Mouse (Mus musculus) heart, postnatal 0 days (tissue): ENCODE data around the gene Cckbr. TPM values are rescaled to one million over a fixed set of nuclear protein-coding genes. Genes with fewer than 3 reads are reported as not detected.

Source experiments
- ATAC-seq: fragments of 200-750 bp; cut with Nextera tagmentation; 2 replicates; pipeline ENCODE4 v1.8.0; 2017; ENCODE audit warnings: low read depth, moderate number of reproducible peaks, moderate library complexity; ENCODE audit not compliant: insufficient read depth
- DNase-seq: peaks from one replicate; pipeline ENCODE4 v3.0.0-alpha.2; 2016; ENCODE audit warnings: low spot score
- H3K27ac ChIP-seq: fragments of 300-500 bp; sonication (generic); 2 replicates; pipeline ENCODE4 v1.5.1; 2014; ENCODE audit warnings: low read depth, mild to moderate bottlenecking
- H3K27me3 ChIP-seq: fragments of 300-500 bp; sonication (generic); 2 replicates; pipeline ENCODE4 v1.6.1; 2014; ENCODE audit warnings: low read length, mixed read lengths; ENCODE audit not compliant: control insufficient read depth, insufficient read depth
- H3K36me3 ChIP-seq: fragments of 300-500 bp; sonication (generic); replicated peaks from 2 replicates; pipeline ENCODE4 v1.6.1; 2014; ENCODE audit warnings: low read length, mixed read lengths; ENCODE audit not compliant: control insufficient read depth, insufficient read depth
- H3K4me1 ChIP-seq: fragments of 300-500 bp; sonication (generic); 2 replicates; pipeline ENCODE4 v1.6.1; 2014; ENCODE audit warnings: antibody characterized with exemption; ENCODE audit not compliant: control insufficient read depth, insufficient read depth
- H3K4me2 ChIP-seq: fragments of 300-500 bp; sonication (generic); 2 replicates; pipeline ENCODE4 v1.6.1; 2014; ENCODE audit warnings: low read depth, mild to moderate bottlenecking, low read length, moderate library complexity
- H3K4me3 ChIP-seq: fragments of 300-500 bp; sonication (generic); 2 replicates; pipeline ENCODE4 v1.5.1; 2014; ENCODE audit warnings: low read depth, low read length
- H3K9ac ChIP-seq: fragments of 300-500 bp; sonication (generic); replicated peaks from 2 replicates; pipeline ENCODE4 v1.6.1; 2014; ENCODE audit warnings: low read depth, low read length, mixed read lengths
- H3K9me3 ChIP-seq: fragments of 300-500 bp; sonication (generic); replicated peaks from 2 replicates; pipeline ENCODE4 v1.6.1; 2016; ENCODE audit warnings: low read length; ENCODE audit not compliant: control insufficient read depth
- CTCF ChIP-seq: IDR thresholded peaks from 2 replicates; pipeline ENCODE4 v1.5.1; 2016; ENCODE audit warnings: antibody characterized with exemption, control low read depth, low read depth
- EP300 ChIP-seq: IDR thresholded peaks from 2 replicates; pipeline ENCODE4 v1.6.1; 2016; ENCODE audit warnings: antibody characterized with exemption, low read depth
- WGBS: fragments of 180-500 bp; shearing (Covaris S2); extraction: QIAGEN DNeasy Blood & Tissue Kit; methylation state at CpG from one replicate; pipeline ENCODE4 v1.1.7; 2014; 5-methylcytosine and 5-hydroxymethylcytosine counted together
- polyA plus RNA-seq: library from polyadenylated mRNA; unstranded; fragments of >200 nt; fragmentation: Nextera tagmentation; extraction: Ambion mirVana; gene quantifications from 2 replicates; pipeline ENCODE4 v1.2.1, GENCODE M21; 2015
- total RNA-seq: library from RNA; depleted of rRNA; stranded (reverse); fragments of >200 nt; gene quantifications from 2 replicates; pipeline ENCODE4 v1.2.3, GENCODE M21; 2014; ENCODE audit warnings: low replicate concordance; rRNA removed

Cckbr gene
- total and polyA plus RNA-seq, 2 experiments from 2014 or later: not detected

GRCm38 (mm10) chr7:105514561-105514960 is 89.0 kb downstream of the Cckbr start:
- DNase-seq (no peak), ATAC-seq (no peak)
- TF ChIP-seq CTCF (no peak), EP300 (no peak)
- Histone ChIP-seq H3K4me2 (no peak overlapping the region), H3K36me3 (no peaks in the 10 kb centered on the region), H3K4me3 (no peak overlapping the region), H3K27me3 (no peaks in the 10 kb centered on the region), H3K4me1 (peaks cover 4% of the 10 kb centered on the region; the same call in 1 of the 2 replicates), H3K27ac (no peak overlapping the region), H3K9ac (no peak overlapping the region), H3K9me3 (no peaks in the 10 kb centered on the region)
- WGBS: 54% methylated on average over 5 of the region's 5 CpGs

DNA sequence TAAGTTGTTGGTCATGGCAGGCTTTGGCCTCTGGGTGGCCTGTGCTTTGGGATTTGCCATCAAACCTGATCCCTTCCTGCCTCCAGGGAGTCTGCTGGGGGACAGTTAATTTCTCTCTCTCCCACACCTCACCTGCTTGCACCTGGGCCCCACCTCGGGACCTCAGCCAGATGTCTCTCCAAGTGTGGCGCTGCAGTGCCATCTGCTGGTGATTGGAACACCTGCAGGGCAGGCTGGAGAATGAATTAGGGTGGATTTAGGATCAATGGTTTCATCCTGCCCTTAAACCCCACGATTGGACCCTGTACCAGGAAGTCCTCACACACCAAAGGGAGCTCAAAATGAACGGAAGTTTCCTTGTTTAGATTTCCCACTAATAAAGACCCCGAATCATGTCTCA is 89.6 kb downstream of the Cckbr start:
- no peak overlapping the region for H3K4me3 ChIP-seq
- H3K36me3 ChIP-seq: no peaks in the 10 kb centered on the region
- H3K4me2 ChIP-seq: no peak overlapping the region
- H3K27me3 ChIP-seq: no peaks in the 10 kb centered on the region
- H3K4me1 ChIP-seq: no peaks in the 10 kb centered on the region
- DNase-seq (peak; percentile 26), ATAC-seq (no peak)
- no peak overlapping the region for H3K27ac ChIP-seq
- no peak for TF ChIP-seq EP300
- peak; percentile 88 for TF ChIP-seq CTCF
- H3K9me3 ChIP-seq: no peaks in the 10 kb centered on the region
- no peak overlapping the region for H3K9ac ChIP-seq
- WGBS: 6% methylated on average over 5 of the region's 5 CpGs

DNA sequence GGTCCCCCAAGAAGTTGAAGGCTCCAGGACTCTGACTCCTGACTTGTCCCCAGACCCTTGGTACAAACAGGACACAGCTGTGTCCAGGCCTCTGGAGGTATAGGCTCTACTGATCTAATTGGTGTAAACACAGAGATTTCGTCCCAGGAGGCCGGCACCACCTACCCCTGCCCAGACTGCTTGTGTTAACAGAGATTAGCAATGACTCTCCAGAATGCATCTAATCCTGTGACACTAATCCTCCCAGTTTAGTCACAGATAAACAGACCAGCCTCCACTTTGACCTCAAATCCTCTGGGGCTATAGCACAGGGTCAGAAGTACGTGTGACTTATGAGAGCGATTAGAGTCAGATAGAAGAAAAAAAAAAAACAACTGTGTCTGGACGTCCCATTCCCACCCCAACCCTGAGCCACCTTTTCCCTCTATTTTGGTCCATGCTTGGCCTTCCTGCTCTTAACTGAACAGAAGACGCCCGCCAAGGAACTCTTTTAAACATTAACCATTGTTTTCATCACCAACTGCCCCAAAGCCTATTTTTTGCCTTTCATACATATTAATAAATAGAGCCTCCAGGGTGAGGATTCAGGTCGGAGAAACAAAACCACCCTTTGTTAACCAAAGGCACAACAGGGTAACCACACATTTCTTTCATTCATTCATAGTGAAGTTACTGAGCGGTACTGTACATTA is 91.3 kb downstream of the Cckbr start:
- no peak overlapping the region for H3K27ac ChIP-seq
- WGBS: 42% methylated on average over 9 of the region's 9 CpGs
- no peaks in the 10 kb centered on the region for H3K27me3 ChIP-seq
- no peaks in the 10 kb centered on the region for H3K4me1 ChIP-seq
- H3K4me3 ChIP-seq: no peak overlapping the region
- H3K9me3 ChIP-seq: no peaks in the 10 kb centered on the region
- H3K9ac ChIP-seq: no peak overlapping the region
- H3K4me2 ChIP-seq: no peak overlapping the region
- DNase-seq: no peak
- no peak for ATAC-seq
- TF ChIP-seq EP300 (no peak), CTCF (no peak)
- no peaks in the 10 kb centered on the region for H3K36me3 ChIP-seq

DNA sequence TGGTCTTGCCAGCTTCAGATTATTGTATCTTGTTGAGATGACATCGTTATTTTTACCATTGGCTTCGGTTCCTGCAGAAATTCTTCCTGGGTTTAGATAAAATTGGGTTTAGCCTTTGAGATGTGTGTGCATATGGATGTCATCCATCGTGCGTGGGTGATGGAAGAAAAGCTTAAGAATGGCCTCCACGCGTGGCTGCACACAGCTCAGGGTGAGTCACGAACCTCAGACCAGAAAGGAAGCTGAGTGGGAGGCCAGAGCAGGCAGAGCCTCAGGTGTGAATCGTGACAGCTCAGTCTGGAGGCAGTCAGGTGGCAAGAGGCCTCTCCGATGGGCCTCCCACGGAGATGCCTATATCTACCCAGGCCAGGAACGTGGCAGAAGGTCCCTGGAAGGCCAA is 93.8 kb downstream of the Cckbr start:
- no peak for TF ChIP-seq CTCF
- Histone ChIP-seq H3K4me2 (no peak overlapping the region), H3K9ac (no peak overlapping the region), H3K9me3 (no peaks in the 10 kb centered on the region), H3K27ac (no peak overlapping the region), H3K4me3 (no peak overlapping the region), H3K27me3 (no peaks in the 10 kb centered on the region), H3K4me1 (no peaks in the 10 kb centered on the region), H3K36me3 (no peaks in the 10 kb centered on the region)
- DNase-seq (no peak), ATAC-seq (no peak)
- WGBS: 58% methylated on average over 11 of the region's 11 CpGs

DNA sequence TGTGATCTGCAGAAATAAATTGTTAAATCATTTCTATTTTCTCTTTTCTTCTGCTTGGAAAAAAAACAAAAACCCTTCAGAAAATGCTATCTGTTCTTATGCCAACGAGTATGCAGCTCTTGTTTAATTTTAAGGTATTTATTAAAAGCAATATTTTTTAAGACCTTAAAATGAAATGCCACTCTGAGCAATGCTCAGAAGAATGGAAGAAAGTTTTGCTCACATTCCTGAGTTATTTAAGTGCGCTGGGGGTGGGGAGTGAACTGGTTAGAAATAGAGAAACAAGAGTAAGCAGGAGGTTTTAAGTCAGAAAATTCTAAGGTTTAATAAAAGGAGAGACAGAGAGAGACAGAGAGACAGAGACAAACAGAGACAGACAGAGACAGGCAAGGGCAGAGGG is 94.2 kb downstream of the Cckbr start:
- H3K4me3 ChIP-seq: no peak overlapping the region
- H3K9me3 ChIP-seq: no peaks in the 10 kb centered on the region
- ATAC-seq: no peak
- no peak overlapping the region for H3K27ac ChIP-seq
- 75% methylated on average over 2 of the region's 2 CpGs for WGBS
- H3K4me1 ChIP-seq: no peaks in the 10 kb centered on the region
- H3K4me2 ChIP-seq: no peak overlapping the region
- DNase-seq: no peak
- H3K9ac ChIP-seq: no peak overlapping the region
- H3K27me3 ChIP-seq: no peaks in the 10 kb centered on the region
- H3K36me3 ChIP-seq: no peaks in the 10 kb centered on the region
- TF ChIP-seq EP300 (no peak), CTCF (no peak)

GRCm38 (mm10) chr7:105520201-105520600 is 94.7 kb downstream of the Cckbr start:
- H3K27me3 ChIP-seq: no peaks in the 10 kb centered on the region
- WGBS: 22% methylated on average over 6 of the region's 6 CpGs
- H3K9ac ChIP-seq: no peak overlapping the region
- H3K9me3 ChIP-seq: no peaks in the 10 kb centered on the region
- no peak for ATAC-seq
- no peak overlapping the region for H3K4me2 ChIP-seq
- TF ChIP-seq CTCF (no peak), EP300 (no peak)
- no peaks in the 10 kb centered on the region for H3K36me3 ChIP-seq
- H3K4me1 ChIP-seq: no peaks in the 10 kb centered on the region
- no peak overlapping the region for H3K27ac ChIP-seq
- H3K4me3 ChIP-seq: no peak overlapping the region
- no peak for DNase-seq

Other genes starting within 250 kb of the Cckbr start
- not detected in 2 replicates for gene Olfr685, start 239.7 kb upstream of the Cckbr start, total RNA-seq
- gene Olfr685, start 239.7 kb upstream of the Cckbr start, polyA plus RNA-seq: not detected in 2 replicates
- gene Olfr686, start 218.2 kb upstream of the Cckbr start, total RNA-seq: not detected in 2 replicates
- not detected in 2 replicates for gene Olfr686, start 218.2 kb upstream of the Cckbr start, polyA plus RNA-seq
- not detected in 2 replicates for gene Olfr688, start 137.6 kb upstream of the Cckbr start, total RNA-seq
- not detected in 2 replicates for gene Olfr688, start 137.6 kb upstream of the Cckbr start, polyA plus RNA-seq
- not detected in 2 replicates for gene Olfr689, start 114.6 kb upstream of the Cckbr start, total RNA-seq
- not detected in 2 replicates for gene Olfr689, start 114.6 kb upstream of the Cckbr start, polyA plus RNA-seq
- not detected in 2 replicates for gene Olfr690, start 91.6 kb upstream of the Cckbr start, total RNA-seq
- not detected in 2 replicates for gene Olfr690, start 91.6 kb upstream of the Cckbr start, polyA plus RNA-seq
- 1.0 TPM in 1 of 2 replicates, not detected in the other for gene Olfr691, start 83.5 kb upstream of the Cckbr start, total RNA-seq
- not detected in 2 replicates for gene Olfr691, start 83.5 kb upstream of the Cckbr start, polyA plus RNA-seq
- gene Olfr692, start 57.5 kb upstream of the Cckbr start, total RNA-seq: not detected in 2 replicates
- gene Olfr692, start 57.5 kb upstream of the Cckbr start, polyA plus RNA-seq: not detected in 2 replicates
- not detected in 2 replicates for gene Gm5901, start 50.7 kb upstream of the Cckbr start, total RNA-seq
- gene Gm5901, start 50.7 kb upstream of the Cckbr start, polyA plus RNA-seq: not detected in 2 replicates
- gene Fam160a2, start 25.7 kb upstream of the Cckbr start, total RNA-seq: 19.0 and 33.2 TPM in 2 replicates
- gene Fam160a2, start 25.7 kb upstream of the Cckbr start, polyA plus RNA-seq: 19.6 and 19.7 TPM in 2 replicates
- not detected in 2 replicates for gene Cnga4, start 21.2 kb upstream of the Cckbr start, total RNA-seq
- not detected in 2 replicates for gene Cnga4, start 21.2 kb upstream of the Cckbr start, polyA plus RNA-seq
- 75.4 and 84.2 TPM in 2 replicates for gene Cavin3, start 56.6 kb downstream of the Cckbr start, total RNA-seq
- gene Cavin3, start 56.6 kb downstream of the Cckbr start, polyA plus RNA-seq: 78.6 and 79.9 TPM in 2 replicates
- 159 and 173 TPM in 2 replicates for gene Smpd1, start 128.6 kb downstream of the Cckbr start, total RNA-seq
- gene Smpd1, start 128.6 kb downstream of the Cckbr start, polyA plus RNA-seq: 81.0 and 85.3 TPM in 2 replicates
- gene Apbb1, start 155.9 kb downstream of the Cckbr start, total RNA-seq: 48.0 and 170 TPM in 2 replicates
- 67.3 and 69.7 TPM in 2 replicates for gene Apbb1, start 155.9 kb downstream of the Cckbr start, polyA plus RNA-seq
- gene Hpx, start 174.4 kb downstream of the Cckbr start, total RNA-seq: 0.38 and 1.0 TPM in 2 replicates
- gene Hpx, start 174.4 kb downstream of the Cckbr start, polyA plus RNA-seq: 0.15 and 0.18 TPM in 2 replicates
- 32.3 and 56.5 TPM in 2 replicates for gene Trim3, start 207.8 kb downstream of the Cckbr start, total RNA-seq
- 18.0 and 18.1 TPM in 2 replicates for gene Trim3, start 207.8 kb downstream of the Cckbr start, polyA plus RNA-seq
- gene Timm10b, start 214.3 kb downstream of the Cckbr start, total RNA-seq: 54.2 and 128 TPM in 2 replicates
- 211 and 213 TPM in 2 replicates for gene Timm10b, start 214.3 kb downstream of the Cckbr start, polyA plus RNA-seq
- 53.4 and 80.4 TPM in 2 replicates for gene Arfip2, start 214.7 kb downstream of the Cckbr start, total RNA-seq
- 31.7 and 32.9 TPM in 2 replicates for gene Arfip2, start 214.7 kb downstream of the Cckbr start, polyA plus RNA-seq
- gene Gm45799, start 214.8 kb downstream of the Cckbr start, total RNA-seq: 40.0 and 126 TPM in 2 replicates
- gene Gm45799, start 214.8 kb downstream of the Cckbr start, polyA plus RNA-seq: 58.4 and 62.6 TPM in 2 replicates
- 0.04 and 1.9 TPM in 2 replicates for gene Dnhd1, start 225.1 kb downstream of the Cckbr start, total RNA-seq
- gene Dnhd1, start 225.1 kb downstream of the Cckbr start, polyA plus RNA-seq: 0.03 and 0.36 TPM in 2 replicates